ENCODE assay signal across 12 mouse cellular contexts in genomic region chr15:59784556-59784929, GRCm38 (mm10).
DNase-seq lines count a peak whose midpoint lies in the region; ATAC-seq lines count a peak whose summit lies in the region.
"Had no signal": no experiment of that assay in that cellular context is flagged by ENCODE, and none has a peak within 500 bp of the region (broad histone marks: within the 10 kb centered on the region; RNA-seq: fewer than 3 reads in every experiment).

No protein-coding gene starts in this region.

- peak overlapping the region; percentile 58; the same call in 1 of the 2 replicates for H3K9ac ChIP-seq in heart, embryonic 13.5 days
- no peak overlapping the region for H3K9ac ChIP-seq in hindbrain, embryonic 15.5 days
- no peak overlapping the region for H3K9ac ChIP-seq in midbrain, embryonic 13.5 days (replicated peaks)

- 47% methylated on average over 8 of the region's 8 CpGs for WGBS in heart, embryonic 13.5 days
- WGBS in hindbrain, embryonic 15.5 days = 60% methylated on average over 8 of the region's 8 CpGs
- 51% methylated on average over 8 of the region's 8 CpGs for WGBS in midbrain, embryonic 13.5 days

- H3K9me3 ChIP-seq in heart, embryonic 13.5 days = peaks cover 10% of the 10 kb centered on the region
- H3K9me3 ChIP-seq in hindbrain, embryonic 15.5 days = no peaks in the 10 kb centered on the region
- H3K9me3 ChIP-seq in midbrain, embryonic 13.5 days = no peaks in the 10 kb centered on the region

- peaks cover 6% of the 10 kb centered on the region; the same call in 1 of the 2 replicates for H3K27me3 ChIP-seq in heart, embryonic 13.5 days (replicated peaks)
- H3K27me3 ChIP-seq in hindbrain, embryonic 15.5 days = 0 out of 2 replicates have a peak, but pooled peaks cover 4% of the 10 kb centered on the region
- 0 out of 2 replicates have a peak, but pooled peaks cover 2% of the 10 kb centered on the region for H3K27me3 ChIP-seq in midbrain, embryonic 13.5 days

- peaks cover 20% of the 10 kb centered on the region for H3K4me1 ChIP-seq in heart, embryonic 13.5 days
- H3K4me1 ChIP-seq in brown adipose tissue, adult 24 weeks (ENCODE audit: control insufficient read depth, insufficient read depth, insufficient read length, low read length) = peaks cover 7% of the 10 kb centered on the region
- H3K4me1 ChIP-seq in hindbrain, embryonic 15.5 days (replicated peaks) = peaks cover 16% of the 10 kb centered on the region
- H3K4me1 ChIP-seq in midbrain, embryonic 13.5 days (replicated peaks) = peaks cover 16% of the 10 kb centered on the region

- H3K36me3 ChIP-seq in heart, embryonic 13.5 days = no peaks in the 10 kb centered on the region
- H3K36me3 ChIP-seq in hindbrain, embryonic 15.5 days = no peaks in the 10 kb centered on the region
- H3K36me3 ChIP-seq in midbrain, embryonic 13.5 days = no peaks in the 10 kb centered on the region

- 0 out of 2 replicates have a peak overlapping the region, but pooled peaks have one; percentile 38 for H3K27ac ChIP-seq in heart, embryonic 13.5 days (replicated peaks)
- peak overlapping the region; percentile 89 for H3K27ac ChIP-seq in brown adipose tissue, adult 24 weeks (replicated peaks; ENCODE audit: low read depth, low read length)
- no peak overlapping the region for H3K27ac ChIP-seq in hindbrain, embryonic 15.5 days (replicated peaks)
- no peak overlapping the region for H3K27ac ChIP-seq in midbrain, embryonic 13.5 days

- H3K4me2 ChIP-seq in heart, embryonic 13.5 days = peak overlapping the region; percentile 58; the same call in 1 of the 2 replicates
- H3K4me2 ChIP-seq in hindbrain, embryonic 15.5 days = 0 out of 2 replicates have a peak overlapping the region, but pooled peaks have one; percentile 44
- peak overlapping the region; percentile 51 for H3K4me2 ChIP-seq in midbrain, embryonic 13.5 days (replicated peaks)

- H3K4me3 ChIP-seq in heart, embryonic 13.5 days = no peak overlapping the region
- no peak overlapping the region for H3K4me3 ChIP-seq in brown adipose tissue, adult 24 weeks (ENCODE audit: insufficient read depth, low read depth, low read length)
- no peak overlapping the region for H3K4me3 ChIP-seq in hindbrain, embryonic 15.5 days
- no peak overlapping the region for H3K4me3 ChIP-seq in midbrain, embryonic 13.5 days (replicated peaks)
- H3K4me3 ChIP-seq: megakaryocyte, embryonic 14.5 days had no signal

- no peak for ATAC-seq in heart, embryonic 13.5 days (ENCODE audit: extremely low read depth, insufficient number of reproducible peaks, low FRiP score, low TSS enrichment)
- ATAC-seq in hindbrain, embryonic 15.5 days (ENCODE audit: low FRiP score, low read depth) = no peak
- no peak for ATAC-seq in midbrain, embryonic 13.5 days

- no peak for DNase-seq in heart, adult 8-10 months (ENCODE audit: low spot score)
- no peak for DNase-seq in cerebellum, postnatal 14 days
- no peak for DNase-seq in gastrocnemius, adult 8-10 months (ENCODE audit: low spot score in 2 of 2)
- no peak for DNase-seq in thymus, postnatal 10 days (ENCODE audit: low spot score in 2 of 2)
- DNase-seq: cerebellum, adult 2 months; right cerebral cortex, postnatal 14 days; thymus, postnatal 25 days had no signal

Comparison
In these comparisons a context has a peak if more than half of its experiments do, and no peak if none do; other contexts are left out.
1. H3K27ac ChIP-seq: peak in heart, embryonic 13.5 days (single experiment) and brown adipose tissue, adult 24 weeks (single experiment); none in hindbrain, embryonic 15.5 days (single experiment) and midbrain, embryonic 13.5 days (single experiment).
2. Peak in every context shown above with its lines, with median percentiles within 50 percentile points of each other: H3K4me2 ChIP-seq.